Mouse (Mus musculus): ENCODE measurements around the gene Igsf21.

DNA sequence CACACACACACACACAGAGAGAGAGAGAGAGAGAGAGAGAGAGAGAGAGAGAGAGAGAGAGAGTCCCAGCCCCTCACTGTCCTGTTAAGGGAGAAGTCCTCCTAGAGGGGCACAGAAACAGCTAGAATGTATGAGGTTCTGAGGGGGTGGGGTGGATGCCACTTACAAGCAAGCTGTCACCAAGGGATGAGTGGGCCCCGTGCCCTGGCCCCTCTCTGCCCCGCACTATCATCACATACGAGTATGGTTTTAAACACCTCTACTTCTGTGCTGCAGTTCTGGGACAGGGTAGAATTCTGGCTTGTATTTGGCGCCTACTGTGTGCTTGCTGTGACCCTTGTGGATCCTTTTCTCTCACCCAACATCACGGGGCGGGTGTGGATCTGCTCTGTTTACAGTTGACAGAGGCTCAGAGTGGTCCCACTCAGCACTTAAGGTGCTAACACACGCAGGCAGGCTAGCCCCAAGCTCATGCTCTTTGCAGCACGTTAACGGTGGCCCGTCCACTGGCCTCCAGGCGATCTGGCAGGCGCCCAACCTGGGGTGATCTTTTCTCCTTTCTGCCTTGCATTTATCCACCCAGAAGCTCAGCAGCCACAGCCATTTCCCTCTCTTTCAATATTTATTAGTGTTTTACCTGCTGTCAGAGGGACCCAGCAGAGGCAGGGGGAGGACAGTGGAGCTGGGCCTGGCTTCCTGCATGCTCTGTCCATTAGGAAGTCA lies 116.9 kb downstream of the Igsf21 start:
- TF ChIP-seq POLR2A (IDR thresholded peaks at IDR 0.05; ENCODE audit: extremely low read depth, insufficient read depth, low read length) (no peak), CTCF (IDR thresholded peaks at IDR 0.05; ENCODE audit: extremely low read depth, insufficient read depth, low read length) (no peak)

All from cortical plate, adult 2 months (tissue).